8 mouse cellular contexts compared by ENCODE assay signal in the genomic region with DNA sequence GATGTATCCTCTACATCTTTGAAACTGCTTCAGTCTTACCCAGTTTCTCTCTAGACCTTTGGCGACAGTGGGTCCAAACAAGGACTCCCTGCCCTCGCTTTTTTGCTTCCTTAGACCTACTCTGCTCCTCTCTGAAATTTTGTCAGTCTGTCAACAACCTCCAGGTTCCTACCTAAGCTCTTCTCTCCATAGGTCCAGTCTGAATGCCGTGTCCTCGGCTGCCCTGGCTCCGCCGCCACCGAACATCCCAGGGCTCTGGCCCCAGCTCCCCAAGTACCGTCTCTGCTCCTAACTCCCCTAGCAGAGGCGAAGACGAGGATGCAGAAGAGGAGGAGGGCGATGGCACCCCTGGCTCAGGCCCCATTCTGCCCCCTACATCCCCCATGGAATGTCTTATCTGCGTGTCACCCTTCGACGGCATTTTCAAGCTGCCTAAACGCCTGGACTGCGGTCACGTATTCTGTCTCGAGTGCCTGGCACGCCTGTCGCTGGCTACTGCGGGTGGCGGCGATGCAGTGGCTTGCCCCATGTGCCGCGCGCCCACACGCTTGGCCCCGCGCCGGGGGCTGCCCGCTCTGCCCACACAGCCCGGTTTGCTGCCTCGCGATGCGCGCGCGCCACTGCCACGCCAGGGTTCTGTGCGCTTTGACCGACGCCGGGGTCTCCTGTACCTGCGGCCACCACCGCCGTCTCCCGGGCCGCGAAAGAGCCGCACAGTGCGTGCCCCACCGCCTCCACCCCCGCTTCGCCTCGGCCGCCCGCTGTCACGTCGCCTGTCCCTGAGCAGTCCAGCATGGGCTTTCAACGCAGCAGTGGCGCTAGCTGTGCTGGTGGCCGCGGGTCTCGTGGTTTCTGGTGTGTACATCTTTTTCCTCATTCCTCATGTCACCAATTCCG. TPM values are rescaled to one million over a fixed set of nuclear protein-coding genes. Genes with fewer than 3 reads are reported as not detected.
DNase-seq lines count a peak whose midpoint lies in the region; ATAC-seq and TF ChIP-seq lines count a peak whose summit lies in the region.

No protein-coding gene starts in this region.

- H3K27me3 ChIP-seq in liver, embryonic 11.5 days (replicated peaks; ENCODE audit: control insufficient read depth, insufficient read depth, low read length), result peaks cover 4% of the 10 kb centered on the region; the same call in 1 of the 2 replicates
- no peaks in the 10 kb centered on the region for H3K27me3 ChIP-seq in myocyte (ENCODE audit: control insufficient read depth, insufficient read depth, insufficient read length)

- intact Hi-C loops in gastrocnemius, postnatal 36 days (cut with DNase I), result loop anchor here (5.0 kb wide), 1 partner anchor 34 kb away; no protein-coding TSS in a partner anchor

- H3K27ac ChIP-seq in ES-E14 (ENCODE audit: insufficient read depth, low read depth, low read length, poor library complexity, severe bottlenecking), result no peak overlapping the region
- H3K27ac ChIP-seq in liver, embryonic 11.5 days (ENCODE audit: low read depth, low read length), result no peak overlapping the region

- H3K36me3 ChIP-seq in ES-E14 (ENCODE audit: control insufficient read depth, insufficient read depth, low read length, poor library complexity, severe bottlenecking) (peaks cover 35% of the 10 kb centered on the region), myocyte (ENCODE audit: control insufficient read depth, insufficient read depth) (peaks cover 31% of the 10 kb centered on the region)
- H3K36me3 ChIP-seq in liver, embryonic 11.5 days (ENCODE audit: control insufficient read depth, insufficient read depth, low read length), result peaks cover 40% of the 10 kb centered on the region

- peaks cover 0 to 2% of the 10 kb centered on the region in 2 experiments; a peak in 1 of 4 replicates for H3K4me1 ChIP-seq in ES-E14 (ENCODE audit: control insufficient read depth in 2 of 2, insufficient read depth in 2 of 2, low read length in 2 of 2, poor library complexity in 1 of 2)
- H3K4me1 ChIP-seq in liver, embryonic 11.5 days (replicated peaks; ENCODE audit: control insufficient read depth, insufficient read depth, low read length), result peaks cover 19% of the 10 kb centered on the region

- peak overlapping the region; percentile 60 for H3K4me3 ChIP-seq in ES-E14 (ENCODE audit: insufficient read depth in 1 of 2, low read depth in 1 of 2, low read length in 2 of 2, poor library complexity in 1 of 2, severe bottlenecking in 1 of 2)
- H3K4me3 ChIP-seq in liver, embryonic 11.5 days (ENCODE audit: low read depth, low read length), result peak overlapping the region; percentile 40
- H3K4me3 ChIP-seq in myocyte, result no peak overlapping the region

- no peak overlapping the region for H3ac ChIP-seq in myocyte (ENCODE audit: control insufficient read depth, insufficient read length)

- peak overlapping the region; percentile 36 for H3K9ac ChIP-seq in ES-E14 (ENCODE audit: insufficient read depth, low read depth, low read length, poor library complexity, severe bottlenecking)
- peak overlapping the region; percentile 53 for H3K9ac ChIP-seq in liver, embryonic 11.5 days (ENCODE audit: low read depth, low read length)

- in situ Hi-C loops in ES-E14 (cut with MboI; ENCODE audit: low sequenced_read_pairs in 2 of 2, unreplicated experiment in 2 of 2), result loop anchor here in 1 of 2 experiments (10.0 kb wide), 1 partner anchor 117 kb away; no protein-coding TSS in a partner anchor

- WGBS in liver, embryonic 11.5 days, result 6% methylated on average over 64 of the region's 65 CpGs

- peak; percentile 35 for TF ChIP-seq POLR2A in myocyte (IDR thresholded peaks at IDR 0.05; ENCODE audit: insufficient read length, low read depth)

- peak overlapping the region; percentile 74 for H3K4me2 ChIP-seq in liver, embryonic 11.5 days
- H3K4me2 ChIP-seq in myocyte (ENCODE audit: low read depth), result no peak overlapping the region

- peaks cover 14% of the 10 kb centered on the region for H3K79me2 ChIP-seq in myocyte (ENCODE audit: control insufficient read depth, insufficient read depth)

- peak; percentile 31 to 43 for DNase-seq in gastrocnemius, postnatal 4 days (ENCODE audit: low spot score in 2 of 2)
- DNase-seq in gastrocnemius, postnatal 36 days, result no peak
- no peak for DNase-seq in ES-E14 (ENCODE audit: low read depth, low spot score)
- peak; percentile 54 for DNase-seq in embryo, embryonic 11 days
- DNase-seq in liver, embryonic 11.5 days (ENCODE audit: low spot score), result peak; percentile 69
- no peak for DNase-seq in spleen, postnatal 4 days (ENCODE audit: low spot score in 2 of 2)

- ATAC-seq in hematopoietic stem cell, adult 5-6 weeks (replicated peaks in 1 of 2; ENCODE audit: insufficient read depth in 1 of 2, low FRiP score in 2 of 2, low TSS enrichment in 1 of 2, low read depth in 1 of 2, poor library complexity in 2 of 2, severe bottlenecking in 2 of 2), result peak; percentile 5 to 48; a peak in 2 of 4 replicates
- peak; percentile 52 for ATAC-seq in liver, embryonic 11.5 days (replicated peaks; ENCODE audit: low FRiP score)

- no peaks in the 10 kb centered on the region for H3K9me3 ChIP-seq in ES-E14 (ENCODE audit: control insufficient read depth, insufficient read depth, low read depth, low read length)
- H3K9me3 ChIP-seq in liver, embryonic 11.5 days (ENCODE audit: control insufficient read depth, low read length), result no peaks in the 10 kb centered on the region

TF ChIP-seq in ES-E14, 5 proteins besides CTCF, POLR2A, EP300 and RAD21:
- TF ChIP-seq ZC3H11A (IDR thresholded peaks at IDR 0.05; ENCODE audit: borderline replicate concordance, low read depth, low read length) (no peak), MAFK (IDR thresholded peaks at IDR 0.05; ENCODE audit: insufficient read depth, low read depth, low read length) (no peak), HCFC1 (IDR thresholded peaks at IDR 0.05; ENCODE audit: borderline replicate concordance, insufficient read depth, low read length) (no peak), ZNF384 (IDR thresholded peaks at IDR 0.05; ENCODE audit: low read depth, low read length) (no peak), CHD2 (IDR thresholded peaks at IDR 0.05; ENCODE audit: low read depth, low read length) (no peak)

TF ChIP-seq in myocyte, 11 proteins besides CTCF, POLR2A, EP300 and RAD21:
- TF ChIP-seq REST (IDR thresholded peaks at IDR 0.05; ENCODE audit: insufficient read depth, insufficient read length) (no peak), POLR2AphosphoS2 (IDR thresholded peaks at IDR 0.05; ENCODE audit: insufficient read length, low read depth) (peak; percentile 60)

RNA-seq across cellular contexts. Expression of a gene that starts 0.7 kb away (rescaled TPM):
- under 1 TPM; 0.62 to 0.69 TPM for total RNA-seq in gastrocnemius, postnatal 4 days (2021)
- total RNA-seq in gastrocnemius, postnatal 36 days (2021), result under 1 TPM; 0.22 to 0.51 TPM
- 4.4 and 6.9 TPM in 2 replicates for total RNA-seq in ES-E14 (2012; rRNA removed)
- 0.50 and 1.2 TPM in 2 replicates for total RNA-seq in hematopoietic stem cell, adult 5-6 weeks (2017)
- 0.38 and 0.81 TPM in 2 replicates for polyA plus RNA-seq in liver, embryonic 11.5 days (2014; fragmentation: Nextera tagmentation; extraction: Ambion mirVana)
- 0.91 TPM for polyA plus RNA-seq in myocyte (2012; fragmentation: generic; extraction: Trizol)

RNA-seq across cellular contexts. Expression of a gene that starts 5.9 kb away (rescaled TPM):
- 1,000 to 10,000 TPM; 1,104 to 1,266 TPM for total RNA-seq in gastrocnemius, postnatal 4 days (2021)
- 100 to 1,000 TPM; 473 to 557 TPM for total RNA-seq in gastrocnemius, postnatal 36 days (2021)
- 3,358 and 4,390 TPM in 2 replicates for total RNA-seq in ES-E14 (2012; rRNA removed)
- total RNA-seq in hematopoietic stem cell, adult 5-6 weeks (2017), result 1,183 and 1,501 TPM in 2 replicates
- 1,276 and 1,341 TPM in 2 replicates for polyA plus RNA-seq in liver, embryonic 11.5 days (2014; fragmentation: Nextera tagmentation; extraction: Ambion mirVana)
- polyA plus RNA-seq in myocyte (2012; fragmentation: generic; extraction: Trizol), result 2,432 TPM

RNA-seq across cellular contexts. Expression of a gene that starts 30.3 kb away (rescaled TPM):
- 1 to 10 TPM; 4.9 to 5.7 TPM for total RNA-seq in gastrocnemius, postnatal 4 days (2021)
- total RNA-seq in gastrocnemius, postnatal 36 days (2021), result 1 to 10 TPM; 2.4 to 2.8 TPM
- 5.1 and 5.7 TPM in 2 replicates for total RNA-seq in ES-E14 (2012; rRNA removed)
- total RNA-seq in hematopoietic stem cell, adult 5-6 weeks (2017), result 4.1 and 5.8 TPM in 2 replicates
- 14.4 and 16.4 TPM in 2 replicates for polyA plus RNA-seq in liver, embryonic 11.5 days (2014; fragmentation: Nextera tagmentation; extraction: Ambion mirVana)
- 3.1 TPM for polyA plus RNA-seq in myocyte (2012; fragmentation: generic; extraction: Trizol)

RNA-seq across cellular contexts. Expression of a gene that starts 37.7 kb away (rescaled TPM):
- total RNA-seq in gastrocnemius, postnatal 4 days (2021), result 1 to 10 TPM; 6.0 to 6.6 TPM
- total RNA-seq in gastrocnemius, postnatal 36 days (2021), result 1 to 10 TPM; 1.7 to 2.2 TPM
- 4.7 and 5.6 TPM in 2 replicates for total RNA-seq in ES-E14 (2012; rRNA removed)
- total RNA-seq in hematopoietic stem cell, adult 5-6 weeks (2017), result 6.9 and 10.6 TPM in 2 replicates
- polyA plus RNA-seq in liver, embryonic 11.5 days (2014; fragmentation: Nextera tagmentation; extraction: Ambion mirVana), result 6.6 and 7.7 TPM in 2 replicates
- polyA plus RNA-seq in myocyte (2012; fragmentation: generic; extraction: Trizol), result 1.9 TPM

RNA-seq across cellular contexts. Expression of a gene that starts 47.0 kb away (rescaled TPM):
- total RNA-seq in gastrocnemius, postnatal 4 days (2021), result 1 to 10 TPM; 3.2 to 3.4 TPM
- total RNA-seq in gastrocnemius, postnatal 36 days (2021), result 1 to 10 TPM; 1.3 to 2.0 TPM
- 1.4 and 1.8 TPM in 2 replicates for total RNA-seq in ES-E14 (2012; rRNA removed)
- total RNA-seq in hematopoietic stem cell, adult 5-6 weeks (2017), result 5.3 and 6.4 TPM in 2 replicates
- polyA plus RNA-seq in liver, embryonic 11.5 days (2014; fragmentation: Nextera tagmentation; extraction: Ambion mirVana), result 2.2 and 2.4 TPM in 2 replicates
- polyA plus RNA-seq in myocyte (2012; fragmentation: generic; extraction: Trizol), result 1.2 TPM

Comparison
In these comparisons a context has a peak if more than half of its experiments do, and no peak if none do; other contexts are left out.
1. DNase-seq: peak in gastrocnemius, postnatal 4 days (2 of 2), embryo, embryonic 11 days (single experiment) and liver, embryonic 11.5 days (single experiment); none in gastrocnemius, postnatal 36 days (0 of 2), ES-E14 (single experiment) and spleen, postnatal 4 days (0 of 2).